Mouse (Mus musculus): Measurements from ENCODE around the gene Cxadr. TPM values are rescaled to one million over a fixed set of nuclear protein-coding genes. Genes with fewer than 3 reads are reported as not detected.

The Cxadr gene
- 46.4 and 46.6 TPM in 2 replicates for polyA plus RNA-seq (2014; fragmentation: Nextera tagmentation; extraction: Ambion mirVana)

DNA sequence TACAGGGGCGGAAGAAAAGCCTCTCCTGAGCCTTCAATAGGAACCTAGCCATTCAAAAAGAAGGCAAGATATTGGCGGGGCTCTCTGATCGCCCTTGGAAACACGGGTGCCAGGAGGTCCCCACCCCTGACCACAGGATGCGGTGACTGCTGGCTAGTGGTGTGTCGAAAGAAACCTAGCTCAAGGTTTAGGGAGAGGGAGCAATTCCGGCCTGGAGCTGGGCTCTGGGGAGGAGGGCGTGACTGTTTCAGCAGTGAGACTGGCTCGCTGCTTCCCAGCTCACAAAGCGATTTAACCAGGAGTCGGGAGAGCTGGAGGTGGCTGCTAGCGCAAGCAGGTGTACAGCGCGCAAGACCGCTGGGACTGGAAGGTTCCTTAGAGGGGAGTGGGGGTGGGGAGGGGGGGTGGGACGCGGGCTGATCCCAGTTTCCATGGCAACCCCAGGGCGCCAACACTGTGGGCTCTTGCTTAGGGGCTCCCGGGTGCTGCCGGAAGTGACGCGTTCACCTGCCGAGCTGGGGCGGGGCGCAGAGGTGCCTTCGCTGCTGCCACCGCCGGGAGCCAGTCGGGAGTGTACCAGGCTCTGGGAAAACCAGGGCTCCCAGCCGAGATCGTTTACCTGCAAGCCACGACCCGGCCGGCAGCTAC lies at the start of gene Cxadr:
Gene Cxadr (plus strand): TSS at position 307 of the 648 bp plus-strand sequence.
- no peaks in the 10 kb centered on the region for H3K27me3 ChIP-seq (ENCODE audit: control insufficient read depth, insufficient read depth, low read length)
- peak; percentile 90 for DNase-seq (ENCODE audit: low spot score)
- under 1% methylated on average over 31 of the region's 34 CpGs for WGBS
- peak within 1 kb of the TSS; percentile 75 for H3K4me2 ChIP-seq (ENCODE audit: low read depth)
- H3K4me1 ChIP-seq (ENCODE audit: control insufficient read depth, insufficient read depth, low read length): no peaks in the 10 kb centered on the region
- peak within 1 kb of the TSS; percentile 84 for H3K27ac ChIP-seq (ENCODE audit: low read depth, low read length)
- H3K36me3 ChIP-seq (ENCODE audit: control insufficient read depth, insufficient read depth, low read length): no peaks in the 10 kb centered on the region
- peak; percentile 95 for ATAC-seq (ENCODE audit: insufficient read depth, low FRiP score, low TSS enrichment)
- no peaks in the 10 kb centered on the region for H3K9me3 ChIP-seq (ENCODE audit: control insufficient read depth, low read length)
- H3K9ac ChIP-seq (ENCODE audit: low read length): peak within 1 kb of the TSS; percentile 87
- H3K4me3 ChIP-seq (ENCODE audit: low read depth, low read length): peak within 1 kb of the TSS; percentile 89

DNA sequence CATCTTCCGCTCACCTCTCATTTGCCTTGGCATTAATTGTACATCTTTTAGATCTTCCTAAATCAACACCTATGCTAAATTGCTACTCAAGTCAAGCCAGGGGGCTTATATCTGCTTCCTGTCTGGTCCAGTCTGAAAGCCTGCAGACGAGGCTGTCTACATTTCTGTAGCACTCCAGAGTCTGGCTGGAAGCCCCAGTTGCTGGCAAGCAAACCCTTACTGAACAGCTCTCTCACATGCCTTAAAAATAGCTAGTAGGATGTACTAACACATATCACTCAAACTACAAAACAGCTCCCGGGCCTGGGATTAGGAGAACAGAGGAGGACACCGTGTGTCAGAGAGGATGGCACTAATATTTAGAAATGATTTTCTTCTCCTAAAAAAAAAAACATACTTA lies 42.3 kb upstream of the Cxadr start:
- Histone ChIP-seq H3K27me3 (ENCODE audit: control insufficient read depth, insufficient read depth, low read length) (no peaks in the 10 kb centered on the region), H3K36me3 (ENCODE audit: control insufficient read depth, insufficient read depth, low read length) (no peaks in the 10 kb centered on the region), H3K27ac (ENCODE audit: low read depth, low read length) (no peak overlapping the region), H3K9ac (ENCODE audit: low read length) (no peak overlapping the region), H3K4me3 (ENCODE audit: low read depth, low read length) (no peak overlapping the region), H3K4me1 (ENCODE audit: control insufficient read depth, insufficient read depth, low read length) (no peaks in the 10 kb centered on the region), H3K9me3 (ENCODE audit: control insufficient read depth, low read length) (no peaks in the 10 kb centered on the region), H3K4me2 (ENCODE audit: low read depth) (no peak overlapping the region)
- WGBS: 84% methylated on average over 4 of the region's 4 CpGs
- DNase-seq (ENCODE audit: low spot score) (no peak), ATAC-seq (ENCODE audit: insufficient read depth, low FRiP score, low TSS enrichment) (no peak)

DNA sequence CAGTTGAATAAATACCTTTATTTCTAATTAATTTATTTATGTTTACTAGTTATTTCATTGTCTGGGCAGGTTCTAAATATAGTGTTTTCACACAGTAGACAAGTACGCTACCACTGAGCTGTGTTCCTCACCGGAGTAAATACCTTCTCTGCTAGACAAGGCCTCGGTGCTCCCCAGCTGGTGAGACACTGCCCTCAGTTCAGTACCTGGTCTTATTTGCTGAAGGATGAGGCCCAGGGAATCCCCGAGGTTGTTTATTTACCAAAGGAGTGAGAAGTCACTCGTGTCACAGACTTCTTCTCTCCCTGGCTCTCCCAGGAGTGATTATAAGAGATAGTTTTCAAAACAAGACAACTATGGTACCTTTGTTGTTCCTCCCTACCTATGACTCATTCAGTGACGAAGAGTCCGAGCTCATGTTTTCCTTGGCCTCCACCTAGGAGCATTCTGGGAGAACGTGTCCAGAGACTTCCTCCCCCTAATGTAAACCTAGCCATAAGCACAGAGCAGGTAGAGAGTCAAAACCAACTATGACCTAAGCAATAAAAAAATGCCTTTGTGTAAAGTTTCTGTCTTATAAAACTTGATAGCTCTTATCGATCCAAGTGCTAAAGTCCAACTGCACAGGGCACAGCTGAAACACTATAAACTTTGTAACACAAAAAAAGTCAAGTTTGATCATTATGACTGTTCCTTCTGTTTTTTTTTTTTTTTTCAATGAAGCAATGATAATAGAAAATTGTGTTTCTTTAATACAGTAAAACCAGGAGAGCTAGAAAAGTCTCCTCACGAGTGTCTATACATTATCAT lies 41.0 kb upstream of the Cxadr start:
- 79% methylated on average over 10 of the region's 10 CpGs for WGBS
- H3K27me3 ChIP-seq (ENCODE audit: control insufficient read depth, insufficient read depth, low read length): no peaks in the 10 kb centered on the region
- H3K36me3 ChIP-seq (ENCODE audit: control insufficient read depth, insufficient read depth, low read length): no peaks in the 10 kb centered on the region
- no peak overlapping the region for H3K9ac ChIP-seq (ENCODE audit: low read length)
- no peaks in the 10 kb centered on the region for H3K9me3 ChIP-seq (ENCODE audit: control insufficient read depth, low read length)
- 0 out of 2 replicates have a peak, but pooled peaks cover 2% of the 10 kb centered on the region for H3K4me1 ChIP-seq (ENCODE audit: control insufficient read depth, insufficient read depth, low read length)
- DNase-seq (ENCODE audit: low spot score) (no peak), ATAC-seq (ENCODE audit: insufficient read depth, low FRiP score, low TSS enrichment) (no peak)
- no peak overlapping the region for H3K27ac ChIP-seq (ENCODE audit: low read depth, low read length)
- H3K4me2 ChIP-seq (ENCODE audit: low read depth): no peak overlapping the region
- no peak overlapping the region for H3K4me3 ChIP-seq (ENCODE audit: low read depth, low read length)

DNA sequence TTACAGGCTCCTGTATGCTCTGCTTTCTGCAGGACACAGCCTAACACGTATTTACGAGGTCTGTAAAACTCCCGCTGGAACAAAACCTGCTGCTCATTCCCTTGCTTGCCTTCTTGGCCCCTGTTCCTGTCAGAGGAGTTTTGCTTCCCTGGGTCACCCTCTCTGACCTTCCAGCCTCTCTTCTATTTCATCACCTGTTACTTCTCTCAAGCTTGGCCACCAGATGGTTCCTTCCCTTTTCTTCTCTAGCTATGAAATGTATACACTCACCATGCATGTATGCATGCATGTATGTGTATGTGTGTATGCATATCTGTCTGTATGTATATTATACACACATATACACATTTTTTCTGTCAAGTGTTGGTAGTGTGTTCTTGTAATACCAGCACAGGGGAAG lies 39.8 kb upstream of the Cxadr start:
- Histone ChIP-seq H3K9ac (ENCODE audit: low read length) (no peak overlapping the region), H3K27me3 (ENCODE audit: control insufficient read depth, insufficient read depth, low read length) (no peaks in the 10 kb centered on the region), H3K36me3 (ENCODE audit: control insufficient read depth, insufficient read depth, low read length) (no peaks in the 10 kb centered on the region), H3K4me2 (ENCODE audit: low read depth) (no peak overlapping the region), H3K9me3 (ENCODE audit: control insufficient read depth, low read length) (no peaks in the 10 kb centered on the region), H3K27ac (ENCODE audit: low read depth, low read length) (no peak overlapping the region), H3K4me1 (ENCODE audit: control insufficient read depth, insufficient read depth, low read length) (0 out of 2 replicates have a peak, but pooled peaks cover 2% of the 10 kb centered on the region), H3K4me3 (ENCODE audit: low read depth, low read length) (no peak overlapping the region)
- DNase-seq (ENCODE audit: low spot score): no peak
- ATAC-seq (ENCODE audit: insufficient read depth, low FRiP score, low TSS enrichment): no peak
- WGBS: 20% methylated on average over 3 of the region's 3 CpGs

DNA sequence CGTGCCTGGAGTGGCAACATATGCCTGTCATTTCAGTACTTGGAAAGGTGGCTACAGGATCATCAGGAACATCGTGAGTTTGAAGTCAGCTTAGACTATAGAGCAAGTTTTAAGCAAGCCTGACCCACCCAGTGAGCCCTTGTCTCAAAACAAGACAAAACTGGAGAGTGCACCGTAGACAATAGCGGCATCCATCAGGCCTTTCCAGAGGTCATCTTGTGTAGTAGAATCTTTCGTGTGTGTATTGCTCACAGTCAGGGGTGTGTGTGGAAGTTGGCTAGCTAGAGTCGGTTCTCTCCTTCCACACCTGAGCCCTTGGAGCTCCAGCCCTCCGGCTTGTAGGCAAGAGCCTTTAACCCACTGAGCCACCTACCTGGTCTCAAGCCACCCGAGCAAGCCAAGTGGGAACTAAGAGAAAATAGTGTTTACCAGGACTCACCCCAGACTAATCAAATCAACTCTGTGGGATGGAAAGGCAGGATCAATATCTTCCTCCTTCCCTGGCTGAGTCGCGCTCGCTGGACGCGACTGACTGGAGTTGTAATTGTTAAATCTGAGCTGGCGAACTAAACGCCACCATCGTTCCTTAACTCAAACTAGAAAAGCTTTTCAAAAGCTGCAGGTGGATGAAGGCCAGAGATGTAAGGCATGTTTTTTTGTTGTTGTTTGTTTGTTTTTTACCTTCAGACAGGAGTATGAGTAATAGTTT lies 36.7 kb upstream of the Cxadr start:
- Histone ChIP-seq H3K4me2 (ENCODE audit: low read depth) (peak overlapping the region; percentile 53), H3K4me3 (ENCODE audit: low read depth, low read length) (peak overlapping the region; percentile 35), H3K36me3 (ENCODE audit: control insufficient read depth, insufficient read depth, low read length) (no peaks in the 10 kb centered on the region), H3K27ac (ENCODE audit: low read depth, low read length) (no peak overlapping the region), H3K9ac (ENCODE audit: low read length) (peak overlapping the region; percentile 51), H3K4me1 (ENCODE audit: control insufficient read depth, insufficient read depth, low read length) (0 out of 2 replicates have a peak, but pooled peaks cover 2% of the 10 kb centered on the region), H3K9me3 (ENCODE audit: control insufficient read depth, low read length) (no peaks in the 10 kb centered on the region), H3K27me3 (ENCODE audit: control insufficient read depth, insufficient read depth, low read length) (no peaks in the 10 kb centered on the region)
- peak; percentile 48; the same call in 1 of the 2 replicates for ATAC-seq (ENCODE audit: insufficient read depth, low FRiP score, low TSS enrichment)
- peak; percentile 20 for DNase-seq (ENCODE audit: low spot score)
- 18% methylated on average over 16 of the region's 16 CpGs for WGBS

DNA sequence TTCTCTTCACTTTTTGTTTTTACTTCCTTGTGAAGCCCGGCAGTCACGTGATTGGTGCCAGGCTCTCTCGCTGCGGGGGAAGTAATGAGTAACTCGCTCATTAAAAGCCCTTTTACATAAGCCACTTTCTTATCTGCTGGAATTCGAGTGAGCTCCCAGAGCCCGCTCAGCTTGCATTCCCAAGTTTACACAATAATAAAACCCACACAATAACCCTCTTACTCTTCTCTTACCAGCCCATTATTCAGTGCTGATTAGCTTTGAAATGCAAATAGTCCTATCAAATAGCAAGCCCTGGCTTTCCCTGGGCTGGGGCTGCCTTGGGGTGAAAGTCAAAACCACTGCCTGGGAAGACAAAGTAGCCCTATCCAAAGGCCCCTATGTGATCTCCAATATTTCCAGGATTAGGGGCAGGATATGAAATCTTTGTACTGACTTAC lies 36.1 kb upstream of the Cxadr start:
- no peaks in the 10 kb centered on the region for H3K27me3 ChIP-seq (ENCODE audit: control insufficient read depth, insufficient read depth, low read length)
- peak; percentile 52 for DNase-seq (ENCODE audit: low spot score)
- WGBS: 0% methylated on average over 7 of the region's 7 CpGs
- no peaks in the 10 kb centered on the region for H3K9me3 ChIP-seq (ENCODE audit: control insufficient read depth, low read length)
- peak; percentile 86 for ATAC-seq (ENCODE audit: insufficient read depth, low FRiP score, low TSS enrichment)
- H3K27ac ChIP-seq (ENCODE audit: low read depth, low read length): no peak overlapping the region
- H3K4me3 ChIP-seq (ENCODE audit: low read depth, low read length): peak overlapping the region; percentile 35
- H3K36me3 ChIP-seq (ENCODE audit: control insufficient read depth, insufficient read depth, low read length): no peaks in the 10 kb centered on the region
- H3K9ac ChIP-seq (ENCODE audit: low read length): peak overlapping the region; percentile 51; the same call in 1 of the 2 replicates
- H3K4me2 ChIP-seq (ENCODE audit: low read depth): peak overlapping the region; percentile 53
- 0 out of 2 replicates have a peak, but pooled peaks cover 2% of the 10 kb centered on the region for H3K4me1 ChIP-seq (ENCODE audit: control insufficient read depth, insufficient read depth, low read length)

DNA sequence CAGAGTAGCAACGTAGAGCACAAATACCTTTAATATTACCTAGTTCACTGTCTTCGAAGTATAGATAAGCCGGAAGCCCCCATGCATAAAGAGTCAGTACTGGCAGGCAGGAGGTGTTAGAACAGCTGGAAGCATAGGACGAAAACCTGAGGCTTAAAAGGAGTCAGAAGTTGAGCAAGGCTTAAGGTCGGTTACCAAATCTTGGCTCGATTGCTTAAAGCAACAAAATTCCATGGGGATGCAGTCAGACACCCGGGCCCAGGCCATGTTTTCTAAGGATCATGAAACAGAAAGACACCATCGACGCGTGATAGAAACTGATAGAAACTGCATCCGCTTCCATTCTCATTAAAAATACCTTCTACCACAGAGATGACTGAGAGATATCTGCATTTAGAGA lies 35.5 kb upstream of the Cxadr start:
- ATAC-seq (ENCODE audit: insufficient read depth, low FRiP score, low TSS enrichment) (no peak), DNase-seq (ENCODE audit: low spot score) (no peak)
- no peak overlapping the region for H3K4me3 ChIP-seq (ENCODE audit: low read depth, low read length)
- no peak overlapping the region for H3K27ac ChIP-seq (ENCODE audit: low read depth, low read length)
- no peaks in the 10 kb centered on the region for H3K9me3 ChIP-seq (ENCODE audit: control insufficient read depth, low read length)
- no peaks in the 10 kb centered on the region for H3K27me3 ChIP-seq (ENCODE audit: control insufficient read depth, insufficient read depth, low read length)
- no peak overlapping the region for H3K9ac ChIP-seq (ENCODE audit: low read length)
- 54% methylated on average over 11 of the region's 11 CpGs for WGBS
- no peak overlapping the region for H3K4me2 ChIP-seq (ENCODE audit: low read depth)
- no peaks in the 10 kb centered on the region for H3K36me3 ChIP-seq (ENCODE audit: control insufficient read depth, insufficient read depth, low read length)
- H3K4me1 ChIP-seq (ENCODE audit: control insufficient read depth, insufficient read depth, low read length): 0 out of 2 replicates have a peak, but pooled peaks cover 2% of the 10 kb centered on the region

DNA sequence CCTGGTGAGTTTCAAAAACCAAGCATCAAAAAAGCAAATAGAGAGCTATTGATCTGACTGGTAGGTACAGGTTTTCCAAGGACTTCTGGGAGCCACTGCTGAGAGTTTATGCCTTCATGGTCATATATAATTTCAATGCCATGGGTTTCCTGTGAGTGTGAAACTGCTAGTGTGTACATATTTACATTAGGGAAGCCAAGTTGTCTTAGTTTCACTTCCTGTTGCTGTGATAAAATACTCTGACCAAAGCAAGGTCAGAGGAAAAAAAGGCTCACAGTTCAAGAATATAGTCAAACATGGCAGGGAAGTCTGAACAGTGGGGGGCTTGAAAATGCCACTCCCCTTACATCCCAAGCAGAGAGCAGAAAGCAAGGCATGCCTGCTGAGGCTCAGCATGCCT lies 33.8 kb upstream of the Cxadr start:
- ATAC-seq (ENCODE audit: insufficient read depth, low FRiP score, low TSS enrichment) (no peak), DNase-seq (ENCODE audit: low spot score) (no peak)
- Histone ChIP-seq H3K4me3 (ENCODE audit: low read depth, low read length) (no peak overlapping the region), H3K9ac (ENCODE audit: low read length) (no peak overlapping the region), H3K9me3 (ENCODE audit: control insufficient read depth, low read length) (no peaks in the 10 kb centered on the region), H3K36me3 (ENCODE audit: control insufficient read depth, insufficient read depth, low read length) (no peaks in the 10 kb centered on the region), H3K4me2 (ENCODE audit: low read depth) (no peak overlapping the region), H3K4me1 (ENCODE audit: control insufficient read depth, insufficient read depth, low read length) (0 out of 2 replicates have a peak, but pooled peaks cover 2% of the 10 kb centered on the region), H3K27ac (ENCODE audit: low read depth, low read length) (no peak overlapping the region), H3K27me3 (ENCODE audit: control insufficient read depth, insufficient read depth, low read length) (no peaks in the 10 kb centered on the region)

All from neural tube, embryonic 11.5 days (tissue).